Mouse (Mus musculus): ENCODE results near the gene Il5.

The Il5 gene

GRCm38 (mm10) chr11:53720715-53721114 is at the start of gene Il5:
Gene Il5, plus strand, starts transcription at chr11:53720794.
- DNase-seq (ENCODE audit: low read depth, low spot score), result no peak

- DNase-seq (ENCODE audit: low read depth, low spot score), result no peak
These were observed 49.2 kb upstream of the Il5 start for GRCm38 (mm10) chr11:53671414-53671813.

GRCm38 (mm10) chr11:53680141-53680540 is 40.5 kb upstream of the Il5 start:
- DNase-seq (ENCODE audit: low read depth, low spot score), result no peak

GRCm38 (mm10) chr11:53681686-53682085 is 38.9 kb upstream of the Il5 start:
- DNase-seq (ENCODE audit: low read depth, low spot score), result no peak

DNA sequence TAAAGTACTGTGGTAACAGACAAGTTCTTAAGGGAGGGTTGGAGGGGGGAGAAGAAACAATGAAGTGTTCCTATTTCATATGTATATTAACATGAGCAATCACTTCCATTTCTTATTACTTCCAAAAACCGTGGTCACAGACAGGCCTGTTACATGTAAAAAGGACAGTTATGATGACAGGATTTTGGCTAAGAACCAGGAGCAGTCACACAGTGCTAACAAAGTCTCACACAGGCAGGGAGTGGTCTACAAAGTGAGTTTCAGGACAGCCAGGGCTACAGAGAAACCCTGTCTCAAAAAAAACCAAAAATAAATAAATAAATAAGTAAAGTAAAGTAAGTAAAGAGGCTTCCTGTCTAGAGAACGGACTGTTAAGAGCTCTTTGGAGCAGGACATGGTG is 38.4 kb upstream of the Il5 start:
- no peak for DNase-seq (ENCODE audit: low read depth, low spot score)

- no peak for DNase-seq (ENCODE audit: low read depth, low spot score)
These were observed 37.5 kb upstream of the Il5 start for GRCm38 (mm10) chr11:53682994-53683530.

- DNase-seq (ENCODE audit: low read depth, low spot score), result no peak
These were observed 28.6 kb upstream of the Il5 start for GRCm38 (mm10) chr11:53691979-53692378.

GRCm38 (mm10) chr11:53698521-53698920 is 22.1 kb upstream of the Il5 start:
- DNase-seq (ENCODE audit: low read depth, low spot score), result no peak

GRCm38 (mm10) chr11:53699351-53699750 is 21.2 kb upstream of the Il5 start:
- DNase-seq (ENCODE audit: low read depth, low spot score), result no peak

GRCm38 (mm10) chr11:53706236-53706933 is 14.2 kb upstream of the Il5 start:
- peak; percentile 9 for DNase-seq (ENCODE audit: low read depth, low spot score)

GRCm38 (mm10) chr11:53706934-53707717 is 13.5 kb upstream of the Il5 start, which contains the start of gene Rad50:
Gene Rad50, minus strand, starts transcription at chr11:53707319.
- peak; percentile 84 for DNase-seq (ENCODE audit: low read depth, low spot score)

DNA sequence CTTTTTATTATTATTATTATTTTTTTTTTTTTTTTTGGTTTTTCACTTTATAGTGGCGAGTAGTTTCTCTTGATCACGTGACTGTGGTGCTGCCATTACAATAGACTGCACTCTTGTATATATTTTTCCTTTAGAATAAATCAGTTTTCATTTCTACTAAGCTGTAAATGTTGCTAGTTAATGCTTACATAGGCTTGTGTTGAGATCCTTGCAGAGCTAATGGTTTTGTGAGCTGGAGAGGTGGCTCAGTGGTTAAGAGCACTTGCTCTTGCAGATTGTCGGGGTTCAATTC is 12.9 kb upstream of the Il5 start:
- no peak for DNase-seq (ENCODE audit: low read depth, low spot score)

GRCm38 (mm10) chr11:53719701-53720100 is 893 bp upstream of the Il5 start:
- no peak for DNase-seq (ENCODE audit: low read depth, low spot score)

DNA sequence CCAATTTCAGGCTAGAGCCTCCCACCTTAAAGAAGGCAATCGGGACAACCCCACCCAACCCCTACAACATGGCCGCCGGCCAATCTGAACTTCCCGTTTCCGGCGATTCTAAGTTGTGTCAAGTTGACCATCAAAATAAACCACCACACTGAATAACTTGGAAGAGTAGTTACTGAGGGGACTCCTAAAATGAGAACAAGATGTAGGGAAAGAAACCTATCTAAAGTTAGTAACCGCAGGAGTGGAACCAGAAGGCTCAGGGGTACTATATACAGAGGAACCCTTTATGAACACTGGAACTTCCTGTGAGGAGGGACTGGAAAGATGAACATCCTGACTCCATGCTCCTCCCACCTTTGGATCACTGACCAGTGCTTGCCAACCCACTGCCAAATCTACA is 10.9 kb downstream of the Il5 start:
- DNase-seq (ENCODE audit: low read depth, low spot score), result no peak

DNA sequence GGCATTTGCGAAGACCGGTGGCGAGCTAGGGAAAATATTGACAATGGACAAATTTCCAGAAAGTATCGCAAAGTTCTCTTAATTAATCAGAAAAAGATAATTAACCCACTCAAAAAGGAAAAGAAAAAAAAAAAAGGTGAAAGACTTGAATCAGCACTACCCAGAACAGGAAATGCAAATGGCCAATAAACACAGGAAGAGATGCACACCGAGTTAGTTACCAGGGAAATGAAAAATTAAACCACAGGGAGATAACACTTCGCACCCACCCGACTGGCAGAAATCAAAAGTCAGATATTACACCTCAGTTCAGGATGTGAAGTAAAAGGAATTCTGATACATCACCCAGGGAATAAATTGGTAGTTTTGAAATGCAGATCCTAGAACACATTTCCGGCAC is 11.7 kb downstream of the Il5 start:
- DNase-seq (ENCODE audit: low read depth, low spot score), result no peak

GRCm38 (mm10) chr11:53733824-53734223 is 13.2 kb downstream of the Il5 start:
- no peak for DNase-seq (ENCODE audit: low read depth, low spot score)

- DNase-seq (ENCODE audit: low read depth, low spot score), result no peak
These were observed 13.8 kb downstream of the Il5 start for GRCm38 (mm10) chr11:53734431-53734830.

DNA sequence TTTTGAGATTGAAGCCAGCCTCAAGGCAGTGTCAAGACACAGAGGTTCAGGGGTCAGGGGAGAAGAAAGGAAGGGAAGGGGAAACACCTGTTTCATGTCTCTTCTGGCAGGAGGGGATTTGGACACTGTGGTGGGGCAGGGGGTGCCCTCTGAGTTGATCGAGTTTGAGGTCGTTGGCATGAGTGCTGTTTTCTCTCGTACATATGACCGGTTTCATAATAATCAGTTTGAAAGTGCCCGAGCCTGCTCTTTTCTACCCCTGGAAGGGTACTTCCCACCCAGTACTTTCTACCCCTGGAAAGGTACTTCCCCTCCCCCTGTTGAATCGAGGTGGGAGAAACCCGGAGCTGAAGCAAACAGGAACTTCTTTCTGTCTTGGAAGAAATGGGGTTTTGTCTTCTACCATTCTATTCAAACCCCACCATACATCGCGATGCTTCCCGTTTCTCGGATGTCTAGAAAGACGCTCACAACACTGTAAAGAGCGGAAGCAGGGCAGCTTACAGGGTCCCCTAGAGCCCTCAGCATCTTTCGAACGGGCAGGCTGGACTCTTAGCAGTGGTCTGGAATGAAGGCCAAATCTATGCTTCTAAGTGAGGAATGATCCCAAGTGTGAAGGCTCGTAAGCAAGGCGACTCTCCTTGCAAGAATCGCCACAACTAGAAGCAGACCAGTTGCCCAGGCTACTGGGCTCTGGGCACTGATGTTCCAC is 14.5 kb downstream of the Il5 start:
- DNase-seq (ENCODE audit: low read depth, low spot score), result no peak

- peak; percentile 46 for DNase-seq (ENCODE audit: low read depth, low spot score)
These were observed 15.2 kb downstream of the Il5 start for GRCm38 (mm10) chr11:53735682-53736245.

- DNase-seq (ENCODE audit: low read depth, low spot score), result peak; percentile 40
These were observed 16.4 kb downstream of the Il5 start for GRCm38 (mm10) chr11:53736771-53737572.

GRCm38 (mm10) chr11:53737573-53737946 is 17.0 kb downstream of the Il5 start:
- DNase-seq (ENCODE audit: low read depth, low spot score), result no peak
